Mouse (Mus musculus) layer of hippocampus, postnatal 10 days (tissue): Measurements from ENCODE around the gene Adamtsl1. TPM values are rescaled to one million over a fixed set of nuclear protein-coding genes. Genes with fewer than 3 reads are reported as not detected.

ENCODE experiments used
- DNase-seq, 2 experiments: peaks; one replicate each; pipeline ENCODE4 v3.0.0; 2021; ENCODE audit warnings: low spot score in 2 of 2
- total RNA-seq, 2 experiments: library from RNA; stranded (reverse); gene quantifications; 2 replicates each; pipeline ENCODE4 v1.2.3; 2021

Adamtsl1 gene
- total RNA-seq, 2 experiments from 2014 or later, result 11.4 to 11.5 TPM

DNA sequence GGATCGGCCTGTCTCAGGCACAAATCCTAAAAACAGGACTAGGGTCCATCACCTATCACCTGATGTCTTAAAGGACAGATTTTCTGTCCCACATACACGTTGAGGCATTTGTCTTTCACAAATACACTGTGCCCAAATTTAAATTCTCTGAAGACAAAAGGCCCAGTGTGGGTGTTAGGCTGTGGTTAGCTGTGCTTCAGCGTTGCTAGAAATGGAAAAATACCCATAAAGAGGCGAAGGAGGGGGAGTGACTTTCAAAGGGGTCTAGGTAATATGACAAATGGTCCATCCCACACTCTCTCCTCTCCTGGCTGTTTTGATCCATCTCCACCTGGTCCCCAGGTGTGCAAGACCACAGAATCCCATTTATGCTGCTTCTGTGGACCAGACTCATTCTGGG, 404.4 kb downstream of the Adamtsl1 start:
- DNase-seq, result no peak

DNA sequence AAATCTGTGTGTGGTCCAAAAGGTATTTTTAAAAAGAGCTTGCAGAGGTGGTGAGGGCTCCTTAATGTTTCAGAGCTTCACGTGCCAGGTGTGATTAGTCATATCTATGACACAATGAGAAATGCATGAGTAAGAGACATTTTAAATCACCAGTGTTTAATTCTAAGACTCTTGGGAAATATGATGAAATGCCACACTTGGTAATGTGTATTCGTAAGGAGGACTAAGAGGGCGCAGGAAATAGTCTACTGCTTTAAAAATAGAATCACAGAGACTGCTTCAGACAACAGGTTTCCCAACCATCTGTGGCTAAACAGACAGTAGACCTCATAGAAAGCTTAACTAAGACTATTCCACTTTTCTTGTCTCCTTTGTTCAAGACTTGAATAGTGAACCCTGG, 406.5 kb downstream of the Adamtsl1 start:
- DNase-seq, result no peak

DNA sequence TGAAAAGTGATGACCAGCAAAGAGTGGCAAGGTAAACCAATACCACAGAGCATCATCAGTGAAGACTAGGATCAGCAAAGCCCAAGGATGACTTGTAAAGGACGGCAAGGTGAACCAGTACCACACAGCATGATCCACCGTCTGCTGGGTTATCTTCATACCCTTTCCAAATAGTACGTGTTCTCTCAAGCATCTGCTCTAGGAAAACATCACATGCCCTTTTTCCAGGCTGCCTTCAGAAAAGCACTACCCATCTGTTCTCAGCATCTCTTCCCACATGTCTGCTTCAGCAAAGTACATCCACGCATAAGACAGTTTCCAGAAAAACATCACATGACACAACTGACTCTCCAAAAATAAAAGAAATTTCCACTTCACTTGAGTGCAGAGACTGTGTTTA, 408.8 kb downstream of the Adamtsl1 start:
- peak; percentile 13 to 28 for DNase-seq

DNA sequence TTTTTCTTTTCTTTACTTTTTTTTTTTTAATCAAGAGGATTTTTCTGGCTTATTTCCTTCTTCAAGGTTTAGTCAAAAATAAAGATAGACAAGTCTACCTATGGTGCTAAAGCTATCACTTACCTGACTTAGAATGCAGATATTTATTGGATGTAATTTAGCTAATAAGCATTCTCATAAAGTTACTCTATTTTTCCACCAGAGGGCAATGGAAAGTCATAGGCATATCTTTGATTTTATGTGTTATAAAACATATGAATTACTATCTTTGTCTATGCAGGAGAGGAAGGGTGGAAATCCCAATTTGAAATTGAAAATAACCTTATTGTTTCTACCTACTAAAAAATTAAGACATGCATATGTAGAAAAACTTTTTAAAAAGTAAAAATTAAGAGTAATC, 418.2 kb downstream of the Adamtsl1 start:
- DNase-seq, result no peak

DNA sequence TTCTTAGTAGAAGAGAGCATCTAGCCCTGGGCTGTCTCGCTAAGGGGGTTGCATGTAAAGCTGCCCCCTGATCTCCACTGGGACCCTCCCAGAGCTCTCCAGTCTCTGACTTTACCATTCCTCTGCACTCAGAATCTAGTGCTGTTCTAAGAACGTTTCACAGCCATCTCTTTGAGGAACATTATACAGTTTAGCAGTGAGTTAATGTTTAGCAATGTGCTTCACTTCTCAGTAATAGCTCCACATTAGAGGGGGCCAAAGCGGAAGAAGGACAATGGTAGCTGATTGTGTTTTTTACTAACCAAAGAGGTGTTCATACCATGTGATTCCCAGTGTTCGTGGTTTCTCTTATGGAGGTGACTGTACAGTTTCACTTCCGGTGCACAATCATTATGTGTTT, 425.5 kb downstream of the Adamtsl1 start:
- no peak for DNase-seq

DNA sequence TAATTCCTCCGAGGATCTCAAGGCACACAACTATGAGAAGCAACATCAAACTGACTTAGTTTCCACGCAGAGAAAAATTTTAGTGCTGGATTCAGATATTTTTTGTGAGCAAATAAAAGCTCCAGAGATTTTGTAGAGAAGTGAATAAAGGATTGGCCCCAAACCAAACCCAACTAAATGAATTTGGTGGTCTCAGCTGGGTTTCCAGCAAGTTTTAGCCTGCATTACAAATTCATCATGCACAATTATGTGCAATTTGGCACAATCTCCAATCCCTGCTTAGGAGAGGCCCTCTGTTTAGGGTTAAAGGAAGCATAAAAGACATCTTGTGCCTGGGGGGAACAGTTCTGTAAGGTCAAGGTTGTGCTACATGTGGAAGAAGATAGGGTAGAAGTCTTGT, 427.9 kb downstream of the Adamtsl1 start:
- DNase-seq, result no peak

DNA sequence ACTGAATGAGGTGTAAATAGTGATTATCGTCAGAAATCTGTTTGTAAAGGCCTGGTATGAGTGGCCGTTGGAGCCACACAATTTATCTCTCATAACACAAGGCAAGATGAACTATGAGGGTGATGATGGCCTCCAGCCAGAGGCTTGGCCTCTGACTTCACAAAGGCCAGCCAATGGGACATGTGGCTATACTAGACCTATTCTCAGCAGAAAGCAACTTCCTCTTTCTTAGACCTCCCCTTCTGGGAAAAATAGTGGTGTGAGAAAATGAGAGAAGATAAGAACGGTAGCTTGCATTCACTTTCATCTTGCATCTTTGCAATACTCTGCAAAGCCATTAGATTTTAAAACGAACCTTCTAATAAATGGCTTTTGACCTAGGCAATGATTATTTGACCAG, 439.6 kb downstream of the Adamtsl1 start:
- DNase-seq, result no peak

DNA sequence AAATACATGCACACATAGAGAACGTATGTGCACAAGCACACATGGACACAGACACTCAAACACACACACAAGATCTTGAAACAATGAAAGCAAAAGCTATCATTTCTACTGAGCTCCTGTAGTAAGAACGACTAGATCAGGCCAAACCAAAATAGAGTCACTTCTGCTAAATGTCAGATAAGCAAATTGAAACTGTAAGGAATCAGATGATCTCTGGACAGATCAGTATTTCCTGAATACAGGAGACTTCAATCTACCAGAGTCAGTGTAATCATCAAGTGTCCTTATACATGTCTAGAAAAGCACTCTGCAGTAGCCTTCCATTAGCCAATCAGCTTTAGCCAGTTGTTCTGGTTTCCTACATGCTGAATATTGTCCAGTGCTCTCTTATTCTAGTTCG, 441.4 kb downstream of the Adamtsl1 start:
- DNase-seq, result no peak

DNA sequence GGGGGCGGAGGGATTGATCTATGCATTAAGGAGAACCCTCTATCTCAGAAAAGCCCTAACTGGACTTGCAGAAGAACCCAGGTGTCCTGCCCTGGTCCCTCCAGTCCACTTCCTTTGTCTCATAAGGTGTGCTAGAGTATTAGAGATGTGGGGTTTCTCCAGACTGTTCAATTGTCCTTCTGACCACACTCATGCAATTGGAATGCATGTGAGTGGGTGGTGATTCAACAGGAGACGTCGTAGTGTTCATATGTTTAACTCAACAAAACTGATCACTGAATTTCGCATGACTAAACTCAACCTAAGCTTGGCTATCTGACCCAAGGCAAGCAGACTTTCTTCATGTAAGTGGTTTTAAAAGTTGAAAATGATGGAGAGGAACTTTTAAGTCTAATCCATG, 443.3 kb downstream of the Adamtsl1 start:
- DNase-seq, result no peak

DNA sequence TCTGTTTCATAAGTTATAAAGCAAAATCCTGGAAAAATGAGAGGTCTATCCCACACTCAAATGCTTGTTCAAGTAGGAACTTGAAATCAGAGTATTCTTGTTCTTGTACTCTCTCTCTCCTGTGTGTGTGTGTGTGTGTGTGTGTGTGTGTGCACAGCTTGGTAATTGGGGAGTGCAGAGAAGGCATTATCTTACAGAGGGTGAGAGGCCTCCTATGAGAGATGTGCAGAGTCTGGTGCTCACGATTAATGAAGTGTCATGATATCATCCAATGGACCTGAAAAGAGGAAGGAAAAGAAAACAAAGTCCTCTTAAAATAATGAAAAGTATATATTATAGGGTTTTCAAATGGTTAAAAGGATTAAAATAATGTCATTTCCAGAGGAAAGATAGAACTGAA, 443.9 kb downstream of the Adamtsl1 start:
- no peak for DNase-seq

DNA sequence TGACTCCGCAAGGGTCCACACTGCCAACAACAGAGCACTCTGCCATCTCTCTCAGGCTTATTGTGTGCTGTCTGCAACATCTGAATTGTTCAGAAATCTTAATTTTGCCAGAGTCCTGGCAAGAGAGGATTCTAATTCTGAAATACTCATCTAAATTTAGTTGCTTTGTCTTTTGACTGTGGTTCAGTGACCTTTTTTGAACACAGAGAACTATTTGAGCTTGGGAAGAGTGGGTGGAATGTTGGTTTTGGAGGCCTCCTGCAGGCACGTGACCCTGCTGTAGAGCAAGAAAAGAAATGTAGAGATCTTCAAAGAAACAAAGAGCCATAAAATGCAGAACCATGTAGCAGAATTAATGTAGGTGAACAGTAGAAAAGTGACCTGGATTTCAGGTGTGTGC, 445.0 kb downstream of the Adamtsl1 start:
- DNase-seq, result no peak

DNA sequence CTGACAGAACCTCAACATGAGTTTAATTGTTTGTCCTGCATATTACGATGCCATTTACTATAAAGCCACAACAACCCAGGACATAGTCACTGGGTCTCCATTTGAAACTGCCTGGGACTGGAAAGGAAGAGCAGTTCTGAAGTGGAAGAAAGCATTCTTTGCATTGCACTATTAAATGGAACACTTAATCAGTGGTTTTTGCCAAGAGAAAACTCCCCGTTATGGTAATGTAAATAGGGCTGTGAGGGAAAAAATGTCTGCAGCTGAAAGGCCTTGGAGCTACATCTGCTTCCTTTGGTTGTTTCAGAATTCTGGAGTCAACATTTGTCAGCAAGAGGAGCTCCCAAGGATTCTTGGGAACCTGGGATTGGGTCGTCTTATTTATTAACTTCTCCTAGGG, 462.2 kb downstream of the Adamtsl1 start:
- DNase-seq, result no peak

DNA sequence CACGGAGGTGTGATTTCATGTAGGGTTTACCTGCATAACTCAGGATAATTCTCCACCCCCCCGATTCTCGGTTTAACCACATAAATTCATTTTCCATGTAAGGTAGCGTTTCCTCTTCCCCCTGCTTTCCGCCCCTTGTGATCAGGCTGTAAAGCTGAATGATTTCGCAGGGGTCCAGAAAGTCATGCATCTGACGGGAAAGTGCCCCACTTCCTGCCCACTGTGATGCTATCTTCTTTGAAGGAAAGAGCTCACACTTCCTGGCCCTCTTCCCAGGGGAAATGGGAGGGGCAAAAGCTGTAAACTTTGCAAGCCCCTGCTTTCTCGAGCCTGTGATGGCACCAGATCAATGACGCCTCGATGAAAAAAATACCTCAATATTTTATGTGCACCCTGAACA, 465.2 kb downstream of the Adamtsl1 start:
- no peak for DNase-seq

DNA sequence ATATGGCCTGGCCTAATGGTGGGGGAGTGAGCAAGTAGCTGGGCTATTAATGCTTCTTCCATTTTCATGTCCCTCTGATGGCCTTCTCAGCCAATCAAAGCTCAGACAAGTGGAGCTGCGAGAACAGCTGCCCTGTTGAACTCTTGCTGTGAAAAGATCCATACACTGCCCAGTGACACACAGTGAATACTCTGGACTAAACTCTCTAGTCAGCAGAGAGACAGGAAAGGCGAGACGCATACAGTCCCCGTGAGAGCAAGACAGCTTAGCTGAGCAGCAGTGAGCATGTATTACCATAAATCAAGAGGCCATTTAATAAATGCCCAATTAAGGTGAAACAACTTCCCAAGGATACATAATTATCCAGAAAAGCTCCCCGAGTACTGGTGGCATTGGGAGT, 492.6 kb downstream of the Adamtsl1 start:
- no peak for DNase-seq

DNA sequence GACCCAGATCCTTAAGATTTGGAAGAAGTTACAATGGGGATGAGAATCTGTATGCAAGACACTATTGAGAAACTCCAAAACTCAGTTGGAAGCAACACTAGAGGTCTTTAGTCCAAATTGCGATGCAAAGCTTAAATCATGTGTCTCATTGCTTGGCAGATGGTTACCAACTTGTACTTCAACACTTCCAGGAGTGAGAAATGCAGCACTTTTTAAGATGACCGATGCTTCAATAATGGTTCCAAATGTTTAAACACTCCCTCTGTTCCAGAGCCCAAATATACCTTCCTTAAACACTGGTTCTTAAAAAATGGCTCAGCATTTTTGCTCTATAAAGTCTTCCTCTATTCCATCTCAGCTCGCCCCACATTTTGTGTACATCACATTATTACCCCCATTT, 499.7 kb downstream of the Adamtsl1 start:
- no peak for DNase-seq

DNA sequence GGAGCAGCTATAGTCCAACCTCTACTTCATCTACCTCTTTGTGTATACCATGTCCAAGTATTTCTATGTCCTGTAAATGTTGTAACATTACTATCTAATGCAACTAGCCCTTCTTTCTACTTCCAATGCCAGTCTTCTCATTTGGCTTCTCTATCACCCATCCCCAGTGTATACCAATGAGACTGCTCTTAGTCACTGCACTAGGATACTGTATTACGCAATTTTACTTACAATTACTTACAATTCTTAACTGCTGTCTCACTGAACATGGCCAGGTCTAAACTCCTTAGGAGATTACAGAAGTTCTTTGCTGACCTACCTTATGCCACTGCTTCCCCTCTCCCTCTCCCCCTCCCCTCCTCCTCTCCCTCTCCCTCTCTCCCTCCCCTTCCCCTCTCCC, 505.0 kb downstream of the Adamtsl1 start:
- DNase-seq, result no peak

DNA sequence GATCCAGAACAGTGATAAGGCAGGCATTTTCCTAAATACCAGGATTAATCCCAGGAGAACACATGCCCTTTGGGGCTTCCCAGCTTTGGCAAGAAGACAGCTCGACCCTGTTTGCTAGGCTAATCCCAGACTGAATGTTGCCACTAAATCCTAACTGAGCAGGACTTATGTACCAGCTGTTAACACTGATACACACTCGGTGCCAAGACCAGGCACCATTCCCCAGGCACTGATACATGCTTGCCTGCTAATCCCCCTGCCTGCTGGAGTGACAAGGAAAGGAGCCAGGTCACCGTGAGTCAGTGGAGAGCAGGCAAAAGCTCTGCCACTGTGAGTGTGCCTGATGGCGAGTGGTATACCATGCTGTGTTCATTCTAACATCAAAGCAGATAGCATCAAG, 505.6 kb downstream of the Adamtsl1 start:
- peak in 1 of 2 experiments; percentile 15 for DNase-seq

DNA sequence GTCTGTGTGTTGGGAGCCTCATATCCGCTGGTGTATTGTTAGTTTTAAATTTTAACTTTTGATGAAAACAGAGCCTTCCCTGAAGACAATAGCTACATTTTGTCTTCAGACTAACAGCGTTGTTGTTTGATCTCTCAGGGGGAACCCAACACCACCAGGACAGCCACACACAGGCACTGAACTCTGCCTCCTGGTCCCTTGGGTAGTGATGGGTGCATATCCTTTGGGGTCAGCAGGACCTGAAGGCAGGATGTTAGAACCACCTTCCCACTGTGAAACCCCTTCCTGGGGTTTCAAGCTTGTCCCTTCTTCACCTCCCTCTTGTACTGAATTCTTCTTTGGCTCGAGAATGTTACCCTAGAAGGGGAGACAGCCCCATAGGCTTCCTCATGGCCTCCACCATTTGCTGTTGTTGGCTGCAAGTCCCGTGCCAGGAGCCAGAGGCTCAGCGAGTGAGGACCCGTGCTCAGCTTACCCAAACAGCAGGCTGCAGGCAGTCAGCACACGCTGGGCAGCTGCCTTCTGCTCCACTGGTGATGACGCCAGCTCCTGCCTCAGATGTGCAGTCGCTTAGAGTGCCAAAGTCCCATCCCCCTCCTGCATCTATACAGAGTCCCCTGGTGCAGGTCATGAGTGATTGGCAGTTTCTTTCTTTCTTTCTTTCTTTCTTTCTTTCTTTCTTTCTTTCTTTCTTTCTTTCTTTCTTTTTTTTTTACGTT, 506.6 kb downstream of the Adamtsl1 start:
- DNase-seq, result peak; percentile 12 to 28

DNA sequence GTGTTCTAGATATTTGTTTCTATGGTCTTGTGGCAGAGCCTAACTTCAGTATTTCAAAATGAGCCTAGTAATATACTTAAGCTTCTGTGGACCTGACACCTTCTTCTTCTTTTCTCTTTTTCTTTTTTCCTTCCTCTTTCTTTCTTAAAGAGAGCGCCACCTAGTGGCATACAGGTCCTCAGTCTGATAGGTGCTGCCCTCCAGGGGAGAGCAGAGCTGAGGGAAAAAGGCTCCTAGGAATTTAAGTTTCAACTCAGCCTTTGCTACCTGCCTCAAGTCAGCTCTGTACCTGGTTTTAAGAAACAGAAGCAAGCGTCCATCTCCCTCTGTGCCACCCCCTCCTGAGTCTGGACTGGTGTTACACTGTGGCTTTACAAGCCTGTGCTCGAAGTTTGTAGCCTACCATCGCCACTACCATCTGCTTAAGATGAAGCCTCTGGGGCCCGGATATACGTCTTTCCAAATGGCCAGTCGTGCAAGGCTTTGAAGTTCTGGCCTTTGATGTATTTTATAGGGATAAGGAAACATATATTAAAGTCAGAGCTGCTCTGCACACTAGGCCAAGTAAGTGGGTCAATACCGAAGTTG, 510.7 kb downstream of the Adamtsl1 start:
- peak; percentile 21 to 32 for DNase-seq

DNA sequence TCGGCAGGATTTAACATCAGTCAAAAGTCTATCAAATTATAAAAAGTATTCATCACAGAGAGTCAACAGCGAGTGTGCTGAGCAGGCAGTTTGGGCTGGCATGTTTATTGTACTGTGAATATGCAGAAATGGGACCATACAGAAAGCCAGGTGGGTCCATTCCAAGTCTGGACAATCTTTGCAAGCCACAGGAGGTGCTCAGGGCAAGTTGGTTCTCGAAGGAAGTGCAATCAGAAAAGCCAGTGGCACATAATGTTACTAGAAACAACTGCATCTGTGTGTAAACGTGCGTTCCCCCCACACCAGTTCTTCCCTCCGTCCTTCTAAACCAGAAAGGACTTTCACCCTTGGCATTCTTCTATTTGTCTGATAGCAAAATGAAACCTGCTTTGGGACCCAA, 515.5 kb downstream of the Adamtsl1 start:
- no peak for DNase-seq

DNA sequence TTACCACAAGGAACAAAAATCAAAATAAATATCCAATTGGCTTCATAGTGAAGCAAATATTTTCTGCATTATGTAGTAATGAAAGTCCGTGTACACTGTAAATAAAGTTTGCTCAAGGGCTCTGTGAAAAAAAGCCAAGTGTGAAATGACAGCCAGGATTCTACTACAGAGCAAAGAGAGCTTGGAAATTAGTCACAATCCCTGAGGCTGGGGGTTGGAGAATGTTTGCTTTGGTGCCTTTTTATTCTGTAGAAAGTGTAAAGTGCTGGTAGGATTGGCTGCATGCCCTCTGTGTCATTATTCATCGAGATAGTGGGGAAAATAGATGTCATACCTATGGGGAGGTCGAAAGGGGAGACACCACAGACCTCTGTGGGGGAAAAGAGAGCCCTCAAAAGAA, 516.2 kb downstream of the Adamtsl1 start:
- no peak for DNase-seq

DNA sequence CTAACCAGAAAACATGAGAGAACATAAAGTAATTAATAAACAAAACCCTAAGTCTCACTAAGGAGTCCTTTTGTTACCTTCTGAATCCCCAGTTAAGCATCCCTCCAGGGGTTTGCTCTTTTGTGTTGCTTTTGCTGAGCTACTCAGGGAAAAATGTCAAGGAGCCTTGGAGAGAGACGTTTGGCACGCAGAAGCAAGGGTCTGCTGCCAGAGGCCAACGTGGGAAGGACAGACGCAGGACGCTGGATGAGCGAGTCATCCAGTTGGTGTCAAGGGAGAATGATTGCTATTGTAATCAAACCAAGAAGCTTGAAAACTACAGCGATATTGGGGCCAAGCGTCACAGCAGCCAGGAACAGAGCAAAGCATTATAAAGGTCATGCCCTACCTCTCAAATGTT, 517.1 kb downstream of the Adamtsl1 start:
- DNase-seq, result no peak

DNA sequence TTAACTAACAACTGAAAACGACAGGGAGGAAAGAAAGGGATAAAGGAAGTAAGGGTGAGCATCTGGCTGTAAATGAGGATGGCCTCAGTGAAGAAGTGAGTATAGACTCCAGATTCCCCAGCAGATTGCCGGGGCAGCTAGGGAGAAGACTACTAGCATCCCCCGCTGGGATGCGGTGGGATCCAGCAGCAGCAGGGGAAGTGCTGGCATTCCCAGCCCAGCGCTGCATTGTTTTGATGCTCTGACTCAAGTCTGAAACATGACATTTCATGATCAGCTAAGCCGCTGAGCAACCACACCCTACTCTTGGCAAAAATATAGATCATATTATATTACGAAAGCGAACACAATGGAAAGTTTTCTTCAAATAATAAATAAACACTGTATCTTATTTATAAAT, 526.9 kb downstream of the Adamtsl1 start:
- no peak for DNase-seq
